Mouse (Mus musculus): ENCODE measurements around the gene Olfr98. TPM values are rescaled to one million over a fixed set of nuclear protein-coding genes. Genes with fewer than 3 reads are reported as not detected.
"Not testable (repeated sequence)": the region's sequence is repeated elsewhere in the genome, so short reads cannot be mapped to it uniquely, and the experiment has no call there.

The Olfr98 gene
- polyA plus RNA-seq, 1 experiment from 2014 or later = not detected

DNA sequence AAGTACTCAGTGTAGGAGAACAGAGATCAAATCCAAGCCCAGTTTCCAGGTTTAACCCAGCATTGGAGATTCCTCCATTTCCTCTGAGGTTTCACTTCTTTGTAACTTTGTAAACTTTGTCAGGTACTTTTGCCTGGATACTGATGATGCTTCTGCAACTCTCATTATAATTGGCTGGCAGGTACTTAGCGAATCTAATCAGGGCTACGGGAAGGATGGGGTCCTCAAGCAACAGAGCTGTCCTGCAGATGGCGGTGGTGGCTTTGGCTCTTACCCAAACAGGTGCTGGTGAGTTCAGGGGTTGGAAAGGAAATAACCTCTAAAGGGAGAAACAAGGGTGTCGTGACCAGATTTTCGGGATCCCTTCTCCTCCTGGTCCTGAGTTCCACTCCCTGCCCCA lies 16.8 kb downstream of the Olfr98 start:
- no peak for ATAC-seq (ENCODE audit: low FRiP score)
- Histone ChIP-seq H3K27me3 (no peaks in the 10 kb centered on the region), H3K36me3 (replicated peaks) (no peaks in the 10 kb centered on the region), H3K9me3 (no peaks in the 10 kb centered on the region), H3K9ac (no peak overlapping the region), H3K4me1 (no peaks in the 10 kb centered on the region), H3K4me2 (no peak overlapping the region), H3K4me3 (replicated peaks) (no peak overlapping the region), H3K27ac (no peak overlapping the region)
- 26% methylated on average over 5 of the region's 5 CpGs for WGBS

- Histone ChIP-seq H3K4me3 (replicated peaks) (no peak overlapping the region), H3K4me1 (no peaks in the 10 kb centered on the region), H3K9ac (no peak overlapping the region), H3K9me3 (no peaks in the 10 kb centered on the region), H3K36me3 (replicated peaks) (no peaks in the 10 kb centered on the region), H3K27ac (no peak overlapping the region), H3K27me3 (no peaks in the 10 kb centered on the region), H3K4me2 (no peak overlapping the region)
- 60% methylated on average over 3 of the region's 3 CpGs for WGBS
- no peak for ATAC-seq (ENCODE audit: low FRiP score)
Observed at GRCm38 (mm10) chr17:37242198-37242597, 21.4 kb downstream of the Olfr98 start.

- H3K9ac ChIP-seq; ATAC-seq (ENCODE audit: low FRiP score); H3K36me3 ChIP-seq (replicated peaks); H3K27me3 ChIP-seq; H3K27ac ChIP-seq; H3K4me3 ChIP-seq (replicated peaks); H3K9me3 ChIP-seq; H3K4me2 ChIP-seq; H3K4me1 ChIP-seq: not testable (repeated sequence)
- WGBS = 88% methylated on average over 2 of the region's 2 CpGs
Observed at GRCm38 (mm10) chr17:37237230-37237629, 26.3 kb downstream of the Olfr98 start, which contains the start of gene Olfr97. TSS of gene Olfr97 (minus strand) at chr17:37237330.

DNA sequence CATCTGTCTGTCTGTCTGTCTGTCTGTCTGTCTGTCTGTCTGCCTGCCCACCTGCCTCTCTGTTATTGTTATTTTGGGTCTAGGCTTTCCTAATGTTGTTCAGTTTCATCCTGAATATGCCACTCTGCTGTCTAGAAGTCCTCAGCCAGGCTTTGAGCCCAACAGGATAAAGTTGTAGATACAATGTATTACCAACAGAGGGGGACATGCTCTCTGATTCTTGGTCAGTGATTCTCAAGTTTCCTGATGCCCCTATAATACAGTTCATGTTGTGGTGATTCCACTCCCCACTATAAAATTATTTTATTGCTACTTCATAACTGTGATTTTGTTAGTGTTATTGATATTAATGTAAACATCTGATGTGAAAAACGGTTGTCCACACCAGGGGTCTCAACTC lies 41.7 kb downstream of the Olfr98 start:
- Histone ChIP-seq H3K4me2 (no peak overlapping the region), H3K36me3 (replicated peaks) (no peaks in the 10 kb centered on the region), H3K9me3 (0 out of 2 replicates have a peak, but pooled peaks cover 3% of the 10 kb centered on the region), H3K27me3 (no peaks in the 10 kb centered on the region), H3K4me1 (no peaks in the 10 kb centered on the region), H3K4me3 (replicated peaks) (no peak overlapping the region), H3K9ac (no peak overlapping the region), H3K27ac (no peak overlapping the region)
- WGBS = 43% methylated on average over 1 of the region's 1 CpGs
- no peak for ATAC-seq (ENCODE audit: low FRiP score)

- H3K36me3 ChIP-seq (replicated peaks) = no peaks in the 10 kb centered on the region
- H3K9me3 ChIP-seq = 0 out of 2 replicates have a peak, but pooled peaks cover 3% of the 10 kb centered on the region
- H3K4me2 ChIP-seq = no peak within 1 kb of the TSS
- H3K27ac ChIP-seq = no peak within 1 kb of the TSS
- no peaks in the 10 kb centered on the region for H3K27me3 ChIP-seq
- no peak within 1 kb of the TSS for H3K4me3 ChIP-seq (replicated peaks)
- no peaks in the 10 kb centered on the region for H3K4me1 ChIP-seq
- no peak for ATAC-seq (ENCODE audit: low FRiP score)
- 62% methylated on average over 4 of the region's 4 CpGs for WGBS
- H3K9ac ChIP-seq = no peak within 1 kb of the TSS
Observed at GRCm38 (mm10) chr17:37219846-37220245, 43.7 kb downstream of the Olfr98 start, which contains the start of gene Olfr96. TSS of gene Olfr96 (plus strand) at chr17:37220146.

- H3K9ac ChIP-seq = no peak overlapping the region
- H3K9me3 ChIP-seq = 0 out of 2 replicates have a peak, but pooled peaks cover 3% of the 10 kb centered on the region
- H3K4me2 ChIP-seq = no peak overlapping the region
- H3K27ac ChIP-seq = no peak overlapping the region
- H3K36me3 ChIP-seq (replicated peaks) = no peaks in the 10 kb centered on the region
- no peaks in the 10 kb centered on the region for H3K27me3 ChIP-seq
- WGBS = 85% methylated on average over 3 of the region's 3 CpGs
- no peaks in the 10 kb centered on the region for H3K4me1 ChIP-seq
- H3K4me3 ChIP-seq (replicated peaks) = no peak overlapping the region
- ATAC-seq (ENCODE audit: low FRiP score) = no peak
Observed at GRCm38 (mm10) chr17:37218486-37218885, 45.1 kb downstream of the Olfr98 start.

GRCm38 (mm10) chr17:37213018-37213417 lies 50.5 kb downstream of the Olfr98 start, which contains the start of gene Olfr95:
TSS of gene Olfr95 (minus strand) at chr17:37213118.
- Histone ChIP-seq H3K4me3 (replicated peaks) (no peak within 1 kb of the TSS), H3K36me3 (replicated peaks) (no peaks in the 10 kb centered on the region), H3K27ac (no peak within 1 kb of the TSS), H3K27me3 (peaks cover 17% of the 10 kb centered on the region), H3K9ac (no peak within 1 kb of the TSS), H3K4me1 (peaks cover 7% of the 10 kb centered on the region), H3K9me3 (0 out of 2 replicates have a peak, but pooled peaks cover 3% of the 10 kb centered on the region), H3K4me2 (no peak within 1 kb of the TSS)
- WGBS = 82% methylated on average over 3 of the region's 3 CpGs
- no peak for ATAC-seq (ENCODE audit: low FRiP score)

Other genes with a start within 250 kb of the Olfr98 start
- gene Mog, start 240.4 kb downstream of the Olfr98 start, polyA plus RNA-seq (2016; fragmentation: Nextera tagmentation; extraction: Ambion mirVana) = 1.1 and 1.2 TPM in 2 replicates
- gene Gabbr1, start 217.8 kb downstream of the Olfr98 start, polyA plus RNA-seq (2016; fragmentation: Nextera tagmentation; extraction: Ambion mirVana) = 31.7 and 32.6 TPM in 2 replicates
- 0.06 and 0.15 TPM in 2 replicates for gene Olfr90, start 175.2 kb downstream of the Olfr98 start, polyA plus RNA-seq (2016; fragmentation: Nextera tagmentation; extraction: Ambion mirVana)
- not detected in 2 replicates for gene Olfr91, start 165.5 kb downstream of the Olfr98 start, polyA plus RNA-seq (2016; fragmentation: Nextera tagmentation; extraction: Ambion mirVana)
- not detected in 2 replicates for gene Olfr92, start 143.7 kb downstream of the Olfr98 start, polyA plus RNA-seq (2016; fragmentation: Nextera tagmentation; extraction: Ambion mirVana)
- not detected in 2 replicates for gene Olfr93, start 102.3 kb downstream of the Olfr98 start, polyA plus RNA-seq (2016; fragmentation: Nextera tagmentation; extraction: Ambion mirVana)
- not detected in 2 replicates for gene Ubd, start 69.9 kb downstream of the Olfr98 start, polyA plus RNA-seq (2016; fragmentation: Nextera tagmentation; extraction: Ambion mirVana)
- not detected in 2 replicates for gene Olfr94, start 62.8 kb downstream of the Olfr98 start, polyA plus RNA-seq (2016; fragmentation: Nextera tagmentation; extraction: Ambion mirVana)
- gene Olfr95, start 50.6 kb downstream of the Olfr98 start, polyA plus RNA-seq (2016; fragmentation: Nextera tagmentation; extraction: Ambion mirVana) = 0.06 TPM in 1 of 2 replicates, not detected in the other
- gene Olfr96, start 43.6 kb downstream of the Olfr98 start, polyA plus RNA-seq (2016; fragmentation: Nextera tagmentation; extraction: Ambion mirVana) = not detected in 2 replicates
- not detected in 2 replicates for gene Olfr97, start 26.4 kb downstream of the Olfr98 start, polyA plus RNA-seq (2016; fragmentation: Nextera tagmentation; extraction: Ambion mirVana)
- 1.00 and 1.5 TPM in 2 replicates for gene H2-M3, start 6.5 kb upstream of the Olfr98 start, polyA plus RNA-seq (2016; fragmentation: Nextera tagmentation; extraction: Ambion mirVana)
- gene Olfr99, start 19.7 kb upstream of the Olfr98 start, polyA plus RNA-seq (2016; fragmentation: Nextera tagmentation; extraction: Ambion mirVana) = not detected in 2 replicates
- not detected in 2 replicates for gene Olfr101, start 40.6 kb upstream of the Olfr98 start, polyA plus RNA-seq (2016; fragmentation: Nextera tagmentation; extraction: Ambion mirVana)
- not detected in 2 replicates for gene Olfr102, start 53.3 kb upstream of the Olfr98 start, polyA plus RNA-seq (2016; fragmentation: Nextera tagmentation; extraction: Ambion mirVana)
- gene Olfr103, start 75.9 kb upstream of the Olfr98 start, polyA plus RNA-seq (2016; fragmentation: Nextera tagmentation; extraction: Ambion mirVana) = not detected in 2 replicates
- gene Olfr104-ps, start 95.8 kb upstream of the Olfr98 start, polyA plus RNA-seq (2016; fragmentation: Nextera tagmentation; extraction: Ambion mirVana) = not detected in 2 replicates
- gene Olfr105-ps, start 115.3 kb upstream of the Olfr98 start, polyA plus RNA-seq (2016; fragmentation: Nextera tagmentation; extraction: Ambion mirVana) = not detected in 2 replicates
- not detected in 2 replicates for gene Olfr106-ps, start 126.6 kb upstream of the Olfr98 start, polyA plus RNA-seq (2016; fragmentation: Nextera tagmentation; extraction: Ambion mirVana)
- not detected in 2 replicates for gene Olfr107, start 135.5 kb upstream of the Olfr98 start, polyA plus RNA-seq (2016; fragmentation: Nextera tagmentation; extraction: Ambion mirVana)
- not detected in 2 replicates for gene Olfr108, start 181.7 kb upstream of the Olfr98 start, polyA plus RNA-seq (2016; fragmentation: Nextera tagmentation; extraction: Ambion mirVana)
- gene Olfr109, start 195.2 kb upstream of the Olfr98 start, polyA plus RNA-seq (2016; fragmentation: Nextera tagmentation; extraction: Ambion mirVana) = not detected in 2 replicates
- gene H2-M2, start 219.8 kb upstream of the Olfr98 start, polyA plus RNA-seq (2016; fragmentation: Nextera tagmentation; extraction: Ambion mirVana) = not detected in 2 replicates
- not detected in 2 replicates for gene Olfr110, start 228.7 kb upstream of the Olfr98 start, polyA plus RNA-seq (2016; fragmentation: Nextera tagmentation; extraction: Ambion mirVana)
- gene Olfr111, start 244.3 kb upstream of the Olfr98 start, polyA plus RNA-seq (2016; fragmentation: Nextera tagmentation; extraction: Ambion mirVana) = not detected in 2 replicates

All from forebrain, embryonic 12.5 days (tissue).